ENCODE assay signal across 10 mouse cellular contexts in the genomic region with DNA sequence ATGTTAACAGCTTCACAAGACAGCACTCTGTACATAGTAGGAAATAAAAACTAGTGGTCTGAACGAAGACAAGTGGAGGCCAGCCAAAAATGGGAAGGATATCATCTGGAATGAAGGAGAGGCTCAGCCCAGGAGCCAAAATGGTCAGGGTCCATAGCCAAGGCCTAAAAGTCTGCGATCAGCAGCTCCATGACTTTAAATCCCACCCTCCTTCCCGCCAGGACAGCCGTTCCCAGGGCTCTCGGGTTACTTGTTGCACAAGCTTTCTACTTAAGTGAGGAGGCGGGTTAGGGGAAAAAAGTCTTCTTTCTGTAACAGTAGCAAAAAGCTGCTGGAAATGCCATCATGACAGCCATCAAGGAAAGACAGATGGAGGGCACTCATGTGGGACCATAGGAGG. TPM values are rescaled to one million over a fixed set of nuclear protein-coding genes. Genes with fewer than 3 reads are reported as not detected.
DNase-seq lines count a peak whose midpoint lies in the region; ATAC-seq and TF ChIP-seq lines count a peak whose summit lies in the region.
"Had no signal": no experiment of that assay in that cellular context is flagged by ENCODE, and none has a peak within 500 bp of the region (broad histone marks: within the 10 kb centered on the region; RNA-seq: fewer than 3 reads in every experiment).

No protein-coding gene starts in this region.

- no peak for TF ChIP-seq CTCF in C2C12 (IDR thresholded peaks at IDR 0.05; ENCODE audit: control insufficient read depth, insufficient read depth, insufficient read length)

- H3K79me3 ChIP-seq in C2C12 (ENCODE audit: low read depth) = peaks cover 2% of the 10 kb centered on the region

- DNase-seq in NIH3T3 (ENCODE audit: low read depth) = peak; percentile 66
- DNase-seq in limb, embryonic 14.5 days (ENCODE audit: low spot score) = peak; percentile 74
- DNase-seq in liver, embryonic 11.5 days (ENCODE audit: low spot score) = no peak
- DNase-seq in T-cell, adult 2 months (ENCODE audit: low spot score) = no peak

- H3K9ac ChIP-seq in heart, embryonic 15.5 days = 0 out of 2 replicates have a peak overlapping the region, but pooled peaks have one; percentile 6
- no peak overlapping the region for H3K9ac ChIP-seq in limb, embryonic 14.5 days (ENCODE audit: low read depth, low read length, severe bottlenecking)
- H3K9ac ChIP-seq in liver, embryonic 11.5 days (ENCODE audit: low read depth, low read length) = no peak overlapping the region

- no peak overlapping the region for H3K4me3 ChIP-seq in C2C12 (ENCODE audit: insufficient read depth, poor library complexity, severe bottlenecking)
- H3K4me3 ChIP-seq in heart, embryonic 15.5 days = no peak overlapping the region
- H3K4me3 ChIP-seq in limb, embryonic 14.5 days (replicated peaks; ENCODE audit: low read length) = no peak overlapping the region
- no peak overlapping the region for H3K4me3 ChIP-seq in liver, embryonic 11.5 days (ENCODE audit: low read depth, low read length)
- H3K4me3 ChIP-seq: megakaryocyte, embryonic 14.5 days had no signal

- H3K4me2 ChIP-seq in heart, embryonic 15.5 days = no peak overlapping the region
- no peak overlapping the region for H3K4me2 ChIP-seq in limb, embryonic 14.5 days (replicated peaks; ENCODE audit: low read depth, low read length, severe bottlenecking)
- H3K4me2 ChIP-seq in liver, embryonic 11.5 days = no peak overlapping the region

- TF ChIP-seq POLR2A in limb, embryonic 14.5 days (IDR thresholded peaks at IDR 0.05; ENCODE audit: borderline replicate concordance, extremely low read depth, insufficient read depth, insufficient read length) = no peak

- H3K36me3 ChIP-seq in C2C12 (ENCODE audit: control insufficient read depth, insufficient read depth) = peaks cover 83% of the 10 kb centered on the region
- H3K36me3 ChIP-seq in heart, embryonic 15.5 days = peaks cover 61% of the 10 kb centered on the region
- peaks cover 87% of the 10 kb centered on the region for H3K36me3 ChIP-seq in limb, embryonic 14.5 days (ENCODE audit: control insufficient read depth, insufficient read depth, low read length)
- H3K36me3 ChIP-seq in liver, embryonic 11.5 days (ENCODE audit: control insufficient read depth, insufficient read depth, low read length) = peaks cover 54% of the 10 kb centered on the region

- 58% methylated on average over 6 of the region's 6 CpGs for WGBS in heart, embryonic 15.5 days
- 42% methylated on average over 6 of the region's 6 CpGs for WGBS in limb, embryonic 14.5 days
- WGBS in liver, embryonic 11.5 days = 84% methylated on average over 6 of the region's 6 CpGs

- ATAC-seq in heart, embryonic 15.5 days (replicated peaks; ENCODE audit: insufficient number of reproducible peaks, insufficient read depth, low FRiP score, low read depth) = 0 out of 2 replicates have a peak, but pooled peaks have one; percentile 44
- 0 out of 2 replicates have a peak, but pooled peaks have one; percentile 35 for ATAC-seq in limb, embryonic 14.5 days (ENCODE audit: low FRiP score, low read depth)
- ATAC-seq in monocyte, adult 5-6 weeks (replicated peaks; ENCODE audit: insufficient number of reproducible peaks, low FRiP score, low TSS enrichment, poor library complexity, severe bottlenecking) = no peak
- no peak for ATAC-seq in liver, embryonic 11.5 days (replicated peaks; ENCODE audit: low FRiP score)

- peaks cover 32% of the 10 kb centered on the region for H3K4me1 ChIP-seq in heart, embryonic 15.5 days (replicated peaks)
- peaks cover 9% of the 10 kb centered on the region for H3K4me1 ChIP-seq in limb, embryonic 14.5 days (ENCODE audit: control insufficient read depth, insufficient read depth, low read length)
- H3K4me1 ChIP-seq in liver, embryonic 11.5 days (replicated peaks; ENCODE audit: control insufficient read depth, insufficient read depth, low read length) = no peaks in the 10 kb centered on the region
- H3K4me1 ChIP-seq: megakaryocyte, embryonic 14.5 days had no signal

- H3K27me3 ChIP-seq in C2C12 (ENCODE audit: control insufficient read depth, insufficient read depth, insufficient read length) = no peaks in the 10 kb centered on the region
- no peaks in the 10 kb centered on the region for H3K27me3 ChIP-seq in heart, embryonic 15.5 days
- H3K27me3 ChIP-seq in limb, embryonic 14.5 days (ENCODE audit: control insufficient read depth, insufficient read depth, low read length) = no peaks in the 10 kb centered on the region
- H3K27me3 ChIP-seq in liver, embryonic 11.5 days (replicated peaks; ENCODE audit: control insufficient read depth, insufficient read depth, low read length) = no peaks in the 10 kb centered on the region
- H3K27me3 ChIP-seq: megakaryocyte, embryonic 14.5 days had no signal

- no peak overlapping the region for H3ac ChIP-seq in C2C12 (ENCODE audit: control insufficient read depth, insufficient read length, low read depth)

- H3K9me3 ChIP-seq in heart, embryonic 15.5 days (replicated peaks) = no peaks in the 10 kb centered on the region
- no peaks in the 10 kb centered on the region for H3K9me3 ChIP-seq in limb, embryonic 14.5 days (ENCODE audit: control insufficient read depth, low read length)
- H3K9me3 ChIP-seq in liver, embryonic 11.5 days (ENCODE audit: control insufficient read depth, low read length) = no peaks in the 10 kb centered on the region
- H3K9me3 ChIP-seq: megakaryocyte, embryonic 14.5 days had no signal

- H3K79me2 ChIP-seq in C2C12 (ENCODE audit: control insufficient read depth, insufficient read depth) = peaks cover 17% of the 10 kb centered on the region

- peak overlapping the region; percentile 90 for H3K27ac ChIP-seq in heart, embryonic 15.5 days
- H3K27ac ChIP-seq in limb, embryonic 14.5 days (replicated peaks; ENCODE audit: low read depth, low read length) = no peak overlapping the region
- no peak overlapping the region for H3K27ac ChIP-seq in liver, embryonic 11.5 days (ENCODE audit: low read depth, low read length)

TF ChIP-seq in C2C12, 6 proteins besides CTCF, POLR2A, EP300 and RAD21:
- TF ChIP-seq MYOD1 (IDR thresholded peaks at IDR 0.05; ENCODE audit: control insufficient read depth, insufficient read length, low read depth) = no peak
- no peak for TF ChIP-seq MYOG (IDR thresholded peaks at IDR 0.05; ENCODE audit: control insufficient read depth, extremely low read depth, insufficient read length)
- TF ChIP-seq MAX (IDR thresholded peaks at IDR 0.05) = no peak
- peak; percentile 34 for TF ChIP-seq CEBPB (IDR thresholded peaks at IDR 0.05; ENCODE audit: low read depth)
- TF ChIP-seq USF1 (IDR thresholded peaks at IDR 0.05; ENCODE audit: low read depth) = no peak
- no peak for TF ChIP-seq FOSL1 (IDR thresholded peaks at IDR 0.05; ENCODE audit: insufficient read depth, low read length, poor library complexity, severe bottlenecking)

RNA-seq across cellular contexts. Expression of a gene that starts 19.8 kb away (rescaled TPM):
- polyA plus RNA-seq in C2C12 (2012; fragmentation: generic; extraction: Trizol) = 0.12 TPM
- 0.30 and 0.34 TPM in 2 replicates for polyA plus RNA-seq in heart, embryonic 15.5 days (2015; fragmentation: Nextera tagmentation; extraction: Ambion mirVana)
- 1.6 and 1.9 TPM in 2 replicates for polyA plus RNA-seq in limb, embryonic 14.5 days (2012; rRNA removed)
- 3.3 and 5.5 TPM in 2 replicates for polyA plus RNA-seq in limb, embryonic 14.5 days (2014; fragmentation: Nextera tagmentation; extraction: Ambion mirVana)
- 0.68 TPM in 1 of 3 replicates, not detected in the others for total RNA-seq in monocyte, adult 5-6 weeks (2017)
- 0.14 TPM in 1 of 2 replicates, not detected in the other for polyA plus RNA-seq in liver, embryonic 11.5 days (2014; fragmentation: Nextera tagmentation; extraction: Ambion mirVana)
- total RNA-seq: common myeloid progenitor, adult 5-6 weeks; hematopoietic stem cell, adult 5-6 weeks had no signal

RNA-seq across cellular contexts. Expression of a gene that starts 42.5 kb away (rescaled TPM):
- polyA plus RNA-seq in C2C12 (2012; fragmentation: generic; extraction: Trizol) = 14.8 TPM
- 6.4 and 13.0 TPM in 2 replicates for polyA plus RNA-seq in heart, embryonic 15.5 days (2015; fragmentation: Nextera tagmentation; extraction: Ambion mirVana)
- 50.0 and 77.6 TPM in 2 replicates for polyA plus RNA-seq in limb, embryonic 14.5 days (2012; rRNA removed)
- 17.7 and 19.4 TPM in 2 replicates for polyA plus RNA-seq in limb, embryonic 14.5 days (2014; fragmentation: Nextera tagmentation; extraction: Ambion mirVana)
- not detected in 3 replicates for total RNA-seq in monocyte, adult 5-6 weeks (2017)
- 5.1 and 5.4 TPM in 2 replicates for polyA plus RNA-seq in liver, embryonic 11.5 days (2014; fragmentation: Nextera tagmentation; extraction: Ambion mirVana)

Comparison
In these comparisons a context has a peak if more than half of its experiments do, and no peak if none do; other contexts are left out.
1. DNase-seq: peak in NIH3T3 (single experiment) and limb, embryonic 14.5 days (single experiment); none in liver, embryonic 11.5 days (single experiment) and T-cell, adult 2 months (single experiment).
2. ATAC-seq: peak in heart, embryonic 15.5 days (single experiment) and limb, embryonic 14.5 days (single experiment); none in monocyte, adult 5-6 weeks (single experiment) and liver, embryonic 11.5 days (single experiment).